Mouse (Mus musculus) bone marrow, adult 2 months (tissue): ENCODE measurements around the gene Txndc16.

Source experiments
- CTCF ChIP-seq: fragments of 200-500 bp; IDR thresholded peaks from 2 replicates; pipeline ENCODE4 v1.5.1; 2011; ENCODE audit warnings: low read length, control low read depth; ENCODE audit not compliant: control insufficient read depth, insufficient read depth
- POLR2A ChIP-seq: fragments of 200-500 bp; IDR thresholded peaks from 2 replicates; pipeline ENCODE4 v1.6.1; 2011; ENCODE audit warnings: low read depth, mild to moderate bottlenecking, control low read depth, low read length, borderline replicate concordance; ENCODE audit not compliant: control insufficient read depth

DNA sequence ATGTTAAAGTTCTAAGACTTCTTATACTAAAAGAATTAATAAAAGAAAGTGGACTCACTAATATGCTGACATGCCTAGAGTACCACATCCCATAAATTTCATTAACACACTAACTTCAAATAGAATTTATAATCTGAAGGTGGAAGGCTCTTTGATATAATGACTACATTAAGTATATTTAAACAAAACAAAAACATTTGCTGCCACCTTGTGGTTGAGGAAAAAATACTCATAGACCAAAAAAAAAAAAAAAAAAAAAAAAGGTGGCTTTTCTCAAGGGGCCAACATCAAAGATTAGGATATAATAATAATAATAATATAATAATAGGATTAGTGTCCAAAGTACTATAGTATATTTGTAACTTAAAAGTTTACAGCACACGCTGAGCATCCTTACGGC lies 66.9 kb downstream of the Txndc16 start:
- no peak for TF ChIP-seq CTCF
- TF ChIP-seq POLR2A = no peak
